Mouse (Mus musculus): Measurements from ENCODE around the gene Krt35.

Krt35 gene

GRCm38 (mm10) chr11:100066236-100067010, 29.6 kb downstream of the Krt35 start:
- no peak for DNase-seq (ENCODE audit: low spot score)

GRCm38 (mm10) chr11:100058875-100059274, 37.2 kb downstream of the Krt35 start:
- no peak for DNase-seq (ENCODE audit: low spot score)

GRCm38 (mm10) chr11:100055686-100056655, 40.1 kb downstream of the Krt35 start:
- DNase-seq (ENCODE audit: low spot score): no peak

- DNase-seq (ENCODE audit: low spot score): no peak
Observed at GRCm38 (mm10) chr11:100050451-100050850, 45.6 kb downstream of the Krt35 start, which contains the start of gene Krt31. Gene Krt31 (minus strand): TSS chr11:100050551.

GRCm38 (mm10) chr11:100047193-100047592, 48.8 kb downstream of the Krt35 start:
- DNase-seq (ENCODE audit: low spot score): no peak

GRCm38 (mm10) chr11:100046303-100046866, 49.7 kb downstream of the Krt35 start:
- DNase-seq (ENCODE audit: low spot score): no peak

All from yolk sac, embryonic 10.5 days (tissue).